Mouse (Mus musculus) limb, embryonic 13.5 days (tissue): ENCODE measurements around the gene Ociad1. TPM values are rescaled to one million over a fixed set of nuclear protein-coding genes. Genes with fewer than 3 reads are reported as not detected.

Experiments
- ATAC-seq: fragments of 200-750 bp; cut with Nextera tagmentation; 2 replicates; pipeline ENCODE4 v1.8.0; 2017; ENCODE audit warnings: low read depth, moderate number of reproducible peaks, moderate TSS enrichment; ENCODE audit not compliant: low FRiP score
- H3K27ac ChIP-seq: fragments of 300-500 bp; sonication (generic); 2 replicates; pipeline ENCODE4 v1.5.1; 2015; ENCODE audit warnings: inconsistent platforms, mild to moderate bottlenecking, moderate library complexity
- H3K27me3 ChIP-seq: fragments of 300-500 bp; sonication (generic); 2 replicates; pipeline ENCODE4 v1.6.1; 2015; ENCODE audit warnings: mild to moderate bottlenecking, inconsistent platforms
- H3K36me3 ChIP-seq: fragments of 300-500 bp; sonication (generic); 2 replicates; pipeline ENCODE4 v1.6.1; 2015; ENCODE audit warnings: inconsistent platforms, mild to moderate bottlenecking, moderate library complexity
- H3K4me1 ChIP-seq: fragments of 300-500 bp; sonication (generic); 2 replicates; pipeline ENCODE4 v1.6.1; 2015; ENCODE audit warnings: inconsistent platforms
- H3K4me2 ChIP-seq: fragments of 300-500 bp; sonication (generic); replicated peaks from 2 replicates; pipeline ENCODE4 v1.6.1; 2015; ENCODE audit warnings: inconsistent platforms, mild to moderate bottlenecking, moderate library complexity
- H3K4me3 ChIP-seq: fragments of 300-500 bp; sonication (generic); 2 replicates; pipeline ENCODE4 v1.5.1; 2015; ENCODE audit warnings: moderate library complexity, mild to moderate bottlenecking, inconsistent platforms
- H3K9ac ChIP-seq: fragments of 300-500 bp; sonication (generic); 2 replicates; pipeline ENCODE4 v1.6.1; 2015; ENCODE audit warnings: mild to moderate bottlenecking, inconsistent platforms
- H3K9me3 ChIP-seq: fragments of 300-500 bp; sonication (generic); 2 replicates; pipeline ENCODE4 v1.6.1; 2016; ENCODE audit warnings: inconsistent platforms
- WGBS: fragments of 180-500 bp; shearing (Covaris S2); methylation state at CpG from one replicate; pipeline ENCODE4 v1.1.7; 2015; 5-methylcytosine and 5-hydroxymethylcytosine counted together
- polyA plus RNA-seq: library from polyadenylated mRNA; unstranded; fragments of >200 nt; fragmentation: Nextera tagmentation; extraction: Ambion mirVana; gene quantifications from 2 replicates; pipeline ENCODE4 v1.2.1, GENCODE M21; 2015

The Ociad1 gene
- polyA plus RNA-seq, 1 experiment from 2014 or later: 229 TPM

- H3K4me1 ChIP-seq: peaks cover 6% of the 10 kb centered on the region
- no peak overlapping the region for H3K4me3 ChIP-seq
- H3K36me3 ChIP-seq: no peaks in the 10 kb centered on the region
- no peak for ATAC-seq
- H3K9me3 ChIP-seq: no peaks in the 10 kb centered on the region
- no peak overlapping the region for H3K9ac ChIP-seq
- no peaks in the 10 kb centered on the region for H3K27me3 ChIP-seq
- no peak overlapping the region for H3K4me2 ChIP-seq
- H3K27ac ChIP-seq: no peak overlapping the region
- WGBS: 88% methylated on average over 3 of the region's 5 CpGs
Observed at GRCm38 (mm10) chr5:73264122-73264521, 28.5 kb upstream of the Ociad1 start.

- Histone ChIP-seq H3K4me2 (no peak overlapping the region), H3K4me3 (no peak overlapping the region), H3K27ac (peak overlapping the region; percentile 63; the same call in 1 of the 2 replicates), H3K9ac (no peak overlapping the region), H3K9me3 (no peaks in the 10 kb centered on the region), H3K36me3 (no peaks in the 10 kb centered on the region), H3K27me3 (no peaks in the 10 kb centered on the region), H3K4me1 (peaks cover 6% of the 10 kb centered on the region)
- peak; percentile 24; the same call in 1 of the 2 replicates for ATAC-seq
- WGBS: 13% methylated on average over 5 of the region's 5 CpGs
Observed at GRCm38 (mm10) chr5:73265460-73265859, 27.1 kb upstream of the Ociad1 start.

- WGBS: 86% methylated on average over 11 of the region's 11 CpGs
- Histone ChIP-seq H3K9ac (no peak overlapping the region), H3K4me3 (no peak overlapping the region), H3K4me1 (peaks cover 6% of the 10 kb centered on the region), H3K27ac (no peak overlapping the region), H3K27me3 (no peaks in the 10 kb centered on the region), H3K4me2 (no peak overlapping the region), H3K9me3 (no peaks in the 10 kb centered on the region), H3K36me3 (no peaks in the 10 kb centered on the region)
- no peak for ATAC-seq
Observed at GRCm38 (mm10) chr5:73268636-73269213, 23.9 kb upstream of the Ociad1 start.

GRCm38 (mm10) chr5:73270612-73271011 lies 22.0 kb upstream of the Ociad1 start:
- no peak for ATAC-seq
- Histone ChIP-seq H3K9ac (no peak overlapping the region), H3K27me3 (no peaks in the 10 kb centered on the region), H3K36me3 (no peaks in the 10 kb centered on the region), H3K9me3 (no peaks in the 10 kb centered on the region), H3K4me3 (no peak overlapping the region), H3K27ac (no peak overlapping the region), H3K4me2 (no peak overlapping the region), H3K4me1 (peaks cover 2% of the 10 kb centered on the region)
- WGBS: 78% methylated on average over 6 of the region's 6 CpGs

- WGBS: 75% methylated on average over 4 of the region's 4 CpGs
- no peak overlapping the region for H3K4me2 ChIP-seq
- H3K27me3 ChIP-seq: no peaks in the 10 kb centered on the region
- H3K9me3 ChIP-seq: no peaks in the 10 kb centered on the region
- no peak overlapping the region for H3K4me3 ChIP-seq
- H3K36me3 ChIP-seq: no peaks in the 10 kb centered on the region
- no peaks in the 10 kb centered on the region for H3K4me1 ChIP-seq
- no peak overlapping the region for H3K27ac ChIP-seq
- no peak for ATAC-seq
- H3K9ac ChIP-seq: no peak overlapping the region
Observed at GRCm38 (mm10) chr5:73273171-73273570, 19.4 kb upstream of the Ociad1 start.

- Histone ChIP-seq H3K4me1 (peaks cover 5% of the 10 kb centered on the region; the same call in 1 of the 2 replicates), H3K9me3 (no peaks in the 10 kb centered on the region), H3K27me3 (no peaks in the 10 kb centered on the region), H3K27ac (no peak overlapping the region), H3K36me3 (no peaks in the 10 kb centered on the region), H3K9ac (no peak overlapping the region), H3K4me3 (no peak overlapping the region), H3K4me2 (no peak overlapping the region)
- WGBS: 77% methylated on average over 2 of the region's 2 CpGs
- ATAC-seq: no peak
Observed at GRCm38 (mm10) chr5:73274941-73275340, 17.6 kb upstream of the Ociad1 start.

- no peak overlapping the region for H3K27ac ChIP-seq
- H3K9ac ChIP-seq: no peak overlapping the region
- no peaks in the 10 kb centered on the region for H3K27me3 ChIP-seq
- H3K9me3 ChIP-seq: no peaks in the 10 kb centered on the region
- H3K4me3 ChIP-seq: no peak overlapping the region
- no peaks in the 10 kb centered on the region for H3K36me3 ChIP-seq
- H3K4me1 ChIP-seq: peaks cover 5% of the 10 kb centered on the region; the same call in 1 of the 2 replicates
- 46% methylated on average over 10 of the region's 10 CpGs for WGBS
- ATAC-seq: no peak
- no peak overlapping the region for H3K4me2 ChIP-seq
Observed at GRCm38 (mm10) chr5:73279190-73279589, 13.4 kb upstream of the Ociad1 start.

DNA sequence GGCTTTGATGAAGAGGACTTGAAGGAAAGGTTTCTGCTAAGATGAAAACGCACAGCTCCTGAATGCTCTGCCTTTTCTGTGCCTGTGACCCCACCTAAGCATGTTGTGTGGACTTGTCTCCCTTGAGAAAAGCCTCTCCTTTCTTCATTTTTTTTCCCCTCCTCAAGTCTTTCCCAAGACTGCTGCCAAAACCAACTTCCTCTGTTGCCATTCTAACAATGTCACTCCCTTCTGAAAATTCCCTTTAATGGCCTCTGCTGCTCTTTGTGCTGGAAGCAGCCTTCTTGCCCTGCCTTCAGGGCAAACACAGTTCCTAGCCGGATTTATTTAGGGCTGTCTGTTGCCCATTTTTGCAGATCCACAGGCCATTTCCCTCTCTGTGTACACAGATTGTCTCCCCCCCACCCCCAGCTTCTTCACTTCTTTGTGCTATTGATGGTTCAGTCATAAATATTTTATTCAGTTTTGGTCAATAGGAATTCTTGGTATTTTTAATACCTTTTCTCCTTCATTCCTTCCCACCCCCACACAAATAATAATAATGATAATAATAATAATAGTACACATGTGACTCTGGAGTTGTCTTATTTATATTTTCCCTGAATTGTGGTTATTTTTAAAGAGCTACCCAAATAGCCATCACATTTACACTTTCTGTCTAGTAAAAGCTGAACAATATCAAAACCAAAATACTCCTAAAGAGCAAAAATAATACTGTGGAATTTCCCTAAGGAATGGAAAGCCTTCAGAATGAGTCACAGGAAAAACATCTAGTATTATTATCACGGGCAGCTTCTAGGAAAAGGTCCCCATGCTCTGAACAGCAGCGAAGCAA lies 12.6 kb upstream of the Ociad1 start:
- Histone ChIP-seq H3K4me3 (no peak overlapping the region), H3K9me3 (no peaks in the 10 kb centered on the region), H3K4me1 (peaks cover 5% of the 10 kb centered on the region; the same call in 1 of the 2 replicates), H3K4me2 (no peak overlapping the region), H3K27ac (no peak overlapping the region), H3K36me3 (no peaks in the 10 kb centered on the region), H3K27me3 (no peaks in the 10 kb centered on the region), H3K9ac (no peak overlapping the region)
- ATAC-seq: no peak
- 50% methylated on average over 4 of the region's 4 CpGs for WGBS

GRCm38 (mm10) chr5:73280567-73280850 lies 12.1 kb upstream of the Ociad1 start:
- Histone ChIP-seq H3K27ac (no peak overlapping the region), H3K4me2 (no peak overlapping the region), H3K9me3 (no peaks in the 10 kb centered on the region), H3K9ac (no peak overlapping the region), H3K4me1 (peaks cover 5% of the 10 kb centered on the region; the same call in 1 of the 2 replicates), H3K36me3 (no peaks in the 10 kb centered on the region), H3K27me3 (no peaks in the 10 kb centered on the region), H3K4me3 (no peak overlapping the region)
- ATAC-seq: no peak
- 57% methylated on average over 4 of the region's 4 CpGs for WGBS

DNA sequence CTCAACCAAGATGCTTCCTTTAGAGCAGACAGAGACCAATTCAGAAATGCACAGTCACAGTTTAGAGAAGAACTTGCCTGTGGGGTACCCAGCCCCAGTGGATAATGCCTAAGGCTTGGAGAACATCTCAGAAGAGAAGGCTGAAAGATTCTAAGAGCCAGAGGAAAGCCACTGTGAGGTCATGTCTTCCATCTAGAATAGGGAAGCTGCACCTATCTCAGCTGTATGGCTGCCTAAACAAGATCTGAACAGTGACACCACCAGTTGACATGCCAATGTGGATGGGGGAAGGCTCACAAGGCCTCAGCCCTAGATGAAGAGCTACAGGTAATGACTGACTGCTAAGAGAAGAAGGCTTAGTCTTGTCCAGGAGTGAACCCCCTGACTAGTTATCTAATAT lies 8.5 kb upstream of the Ociad1 start:
- H3K4me2 ChIP-seq: no peak overlapping the region
- no peaks in the 10 kb centered on the region for H3K27me3 ChIP-seq
- no peaks in the 10 kb centered on the region for H3K36me3 ChIP-seq
- no peak overlapping the region for H3K4me3 ChIP-seq
- no peak overlapping the region for H3K9ac ChIP-seq
- no peak for ATAC-seq
- no peak overlapping the region for H3K27ac ChIP-seq
- peaks cover 5% of the 10 kb centered on the region; the same call in 1 of the 2 replicates for H3K4me1 ChIP-seq
- no peaks in the 10 kb centered on the region for H3K9me3 ChIP-seq

GRCm38 (mm10) chr5:73285470-73285978 lies 7.1 kb upstream of the Ociad1 start:
- ATAC-seq: no peak
- no peaks in the 10 kb centered on the region for H3K9me3 ChIP-seq
- no peaks in the 10 kb centered on the region for H3K27me3 ChIP-seq
- no peak overlapping the region for H3K4me3 ChIP-seq
- H3K9ac ChIP-seq: no peak overlapping the region
- H3K4me2 ChIP-seq: no peak overlapping the region
- no peak overlapping the region for H3K27ac ChIP-seq
- no peaks in the 10 kb centered on the region for H3K36me3 ChIP-seq
- H3K4me1 ChIP-seq: no peaks in the 10 kb centered on the region
- 87% methylated on average over 3 of the region's 3 CpGs for WGBS

GRCm38 (mm10) chr5:73286603-73287002 lies 6.0 kb upstream of the Ociad1 start:
- 81% methylated on average over 5 of the region's 5 CpGs for WGBS
- Histone ChIP-seq H3K4me1 (no peaks in the 10 kb centered on the region), H3K9me3 (no peaks in the 10 kb centered on the region), H3K4me2 (no peak overlapping the region), H3K27ac (no peak overlapping the region), H3K9ac (no peak overlapping the region), H3K36me3 (no peaks in the 10 kb centered on the region), H3K4me3 (no peak overlapping the region), H3K27me3 (no peaks in the 10 kb centered on the region)
- ATAC-seq: no peak
